8 mouse cellular contexts compared by ENCODE assay signal in genomic region chr4:128670566-128671191, GRCm38 (mm10). TPM values are rescaled to one million over a fixed set of nuclear protein-coding genes. Genes with fewer than 3 reads are reported as not detected.
DNase-seq lines count a peak whose midpoint lies in the region; ATAC-seq and TF ChIP-seq lines count a peak whose summit lies in the region.

No protein-coding gene starts in this region.

- no peak overlapping the region for H3K4me3 ChIP-seq in midbrain, embryonic 10.5 days
- H3K4me3 ChIP-seq in midbrain, embryonic 15.5 days: no peak overlapping the region
- no peak overlapping the region for H3K4me3 ChIP-seq in hindbrain, embryonic 13.5 days
- H3K4me3 ChIP-seq in olfactory bulb, adult 2 months (ENCODE audit: insufficient read depth, low read depth, low read length): no peak overlapping the region

- H3K9me3 ChIP-seq in midbrain, embryonic 10.5 days (replicated peaks): no peaks in the 10 kb centered on the region
- no peaks in the 10 kb centered on the region for H3K9me3 ChIP-seq in midbrain, embryonic 15.5 days
- H3K9me3 ChIP-seq in hindbrain, embryonic 13.5 days: no peaks in the 10 kb centered on the region

- H3K27ac ChIP-seq in midbrain, embryonic 10.5 days (replicated peaks): peak overlapping the region; percentile 9
- H3K27ac ChIP-seq in midbrain, embryonic 15.5 days: no peak overlapping the region
- peak overlapping the region; percentile 80 for H3K27ac ChIP-seq in hindbrain, embryonic 13.5 days
- peak overlapping the region; percentile 81 for H3K27ac ChIP-seq in olfactory bulb, adult 2 months (ENCODE audit: insufficient read depth, low read depth, low read length)

- WGBS in midbrain, embryonic 10.5 days: 57% methylated on average over 11 of the region's 11 CpGs
- WGBS in midbrain, embryonic 15.5 days: 50% methylated on average over 11 of the region's 11 CpGs
- 29% methylated on average over 11 of the region's 11 CpGs for WGBS in hindbrain, embryonic 13.5 days
- WGBS in olfactory bulb, adult 2 months: 28% methylated on average over 11 of the region's 11 CpGs

- ATAC-seq in midbrain, embryonic 15.5 days (replicated peaks): no peak
- no peak for ATAC-seq in hindbrain, embryonic 13.5 days (ENCODE audit: low FRiP score)

- peaks cover 21% of the 10 kb centered on the region for H3K27me3 ChIP-seq in midbrain, embryonic 10.5 days (ENCODE audit: low read depth, poor library complexity, severe bottlenecking)
- H3K27me3 ChIP-seq in midbrain, embryonic 15.5 days (replicated peaks): no peaks in the 10 kb centered on the region
- no peaks in the 10 kb centered on the region for H3K27me3 ChIP-seq in hindbrain, embryonic 13.5 days

- no peak for DNase-seq in midbrain, embryonic 10.5 days (ENCODE audit: low spot score)
- DNase-seq in kidney, postnatal 36 days: peak; percentile 46 to 57
- no peak for DNase-seq in urinary bladder, adult 2 months (ENCODE audit: low spot score)
- DNase-seq in layer of hippocampus, adult 9-11 months: no peak
- DNase-seq in ovary, postnatal 10 days (ENCODE audit: low spot score): no peak

- TF ChIP-seq CTCF in olfactory bulb, adult 2 months (IDR thresholded peaks at IDR 0.05; ENCODE audit: insufficient read depth, low read depth, low read length): no peak

- H3K36me3 ChIP-seq in midbrain, embryonic 10.5 days: no peaks in the 10 kb centered on the region
- no peaks in the 10 kb centered on the region for H3K36me3 ChIP-seq in midbrain, embryonic 15.5 days (replicated peaks)
- no peaks in the 10 kb centered on the region for H3K36me3 ChIP-seq in hindbrain, embryonic 13.5 days

- TF ChIP-seq POLR2A in olfactory bulb, adult 2 months (IDR thresholded peaks at IDR 0.05; ENCODE audit: insufficient read depth, low read depth, low read length): no peak

- H3K4me2 ChIP-seq in midbrain, embryonic 15.5 days: no peak overlapping the region
- peak overlapping the region; percentile 17; the same call in 1 of the 2 replicates for H3K4me2 ChIP-seq in hindbrain, embryonic 13.5 days

- H3K4me1 ChIP-seq in midbrain, embryonic 10.5 days: peaks cover 17% of the 10 kb centered on the region
- H3K4me1 ChIP-seq in midbrain, embryonic 15.5 days: peaks cover 7% of the 10 kb centered on the region
- H3K4me1 ChIP-seq in hindbrain, embryonic 13.5 days (replicated peaks): peaks cover 31% of the 10 kb centered on the region
- peaks cover 24% of the 10 kb centered on the region for H3K4me1 ChIP-seq in olfactory bulb, adult 2 months (ENCODE audit: control insufficient read depth, insufficient read depth, low read length)

- H3K9ac ChIP-seq in midbrain, embryonic 15.5 days: no peak overlapping the region
- H3K9ac ChIP-seq in hindbrain, embryonic 13.5 days: no peak overlapping the region

RNA-seq across cellular contexts. Expression of gene Phc2, which starts 16.2 kb away (rescaled TPM):
- polyA plus RNA-seq in midbrain, embryonic 10.5 days (2016; fragmentation: Nextera tagmentation; extraction: Ambion mirVana): 20.8 and 30.0 TPM in 2 replicates
- polyA plus RNA-seq in midbrain, embryonic 15.5 days (2015; fragmentation: Nextera tagmentation; extraction: Ambion mirVana): 70.0 and 72.2 TPM in 2 replicates
- 31.3 and 35.8 TPM in 2 replicates for polyA plus RNA-seq in hindbrain, embryonic 13.5 days (2015; fragmentation: Nextera tagmentation; extraction: Ambion mirVana)
- polyA plus RNA-seq in olfactory bulb, adult 2 months (2012; ENCODE audit: insufficient read depth, insufficient read length, low replicate concordance, missing spikeins): not detected in 2 replicates
- polyA plus RNA-seq in urinary bladder, adult 2 months (2012; rRNA removed): 68.5 and 77.5 TPM in 2 replicates

RNA-seq across cellular contexts. Expression of gene Tlr12, which starts 52.3 kb away (rescaled TPM):
- polyA plus RNA-seq in midbrain, embryonic 10.5 days (2016; fragmentation: Nextera tagmentation; extraction: Ambion mirVana): 0.72 and 0.80 TPM in 2 replicates
- 1.9 and 2.5 TPM in 2 replicates for polyA plus RNA-seq in midbrain, embryonic 15.5 days (2015; fragmentation: Nextera tagmentation; extraction: Ambion mirVana)
- polyA plus RNA-seq in hindbrain, embryonic 13.5 days (2015; fragmentation: Nextera tagmentation; extraction: Ambion mirVana): 1.3 and 1.4 TPM in 2 replicates
- not detected in 2 replicates for polyA plus RNA-seq in olfactory bulb, adult 2 months (2012; ENCODE audit: insufficient read depth, insufficient read length, low replicate concordance, missing spikeins)
- polyA plus RNA-seq in urinary bladder, adult 2 months (2012; rRNA removed): 5.0 and 6.9 TPM in 2 replicates

Comparison
In these comparisons a context has a peak if more than half of its experiments do, and no peak if none do; other contexts are left out.
1. DNase-seq: peak in kidney, postnatal 36 days (2 of 2); none in midbrain, embryonic 10.5 days (single experiment), urinary bladder, adult 2 months (single experiment), layer of hippocampus, adult 9-11 months (single experiment) and ovary, postnatal 10 days (single experiment).
2. RNA of gene Phc2, which starts 16.2 kb away (polyA plus RNA-seq): 70.0 to 72.2 TPM in midbrain, embryonic 15.5 days, 68.5 to 77.5 TPM in urinary bladder, adult 2 months, 31.3 to 35.8 TPM in hindbrain, embryonic 13.5 days and 20.8 to 30.0 TPM in midbrain, embryonic 10.5 days; not detected in olfactory bulb, adult 2 months; every median in the first group is over 10 times any median in the second.